Mouse (Mus musculus): ENCODE measurements around the gene Pkp4. TPM values are rescaled to one million over a fixed set of nuclear protein-coding genes. Genes with fewer than 3 reads are reported as not detected.

Gene Pkp4
- total RNA-seq, 2 experiments from 2014 or later: 10.1 to 19.9 TPM

- no peak for ATAC-seq (replicated peaks; ENCODE audit: low FRiP score, low TSS enrichment, poor library complexity, severe bottlenecking)
Observed at GRCm38 (mm10) chr2:59401841-59402461, 241.3 kb downstream of the Pkp4 start.

GRCm38 (mm10) chr2:59404022-59404421, 243.4 kb downstream of the Pkp4 start:
- ATAC-seq (replicated peaks; ENCODE audit: low FRiP score, low TSS enrichment, poor library complexity, severe bottlenecking): no peak

Other genes with a start within 250 kb of the Pkp4 start
- gene Ccdc148, start 167 bp upstream of the Pkp4 start, total RNA-seq (2014; fragmentation: Nextera tagmentation): 0.28 and 0.42 TPM in 2 replicates
- not detected in 2 replicates for gene Ccdc148, start 167 bp upstream of the Pkp4 start, total RNA-seq (2017)

All from megakaryocyte-erythroid progenitor cell, adult 5-6 weeks (primary cell).